Mouse (Mus musculus): ENCODE data around the gene Rel. TPM values are rescaled to one million over a fixed set of nuclear protein-coding genes. Genes with fewer than 3 reads are reported as not detected.

Gene Rel
- polyA plus RNA-seq (2015; fragmentation: Illumina TruSeq; extraction: RNeasy Lipid Tissue Mini Kit (QIAGEN cat#74804); ENCODE audit: insufficient read depth, low read depth, low replicate concordance): 0.68 TPM

DNA sequence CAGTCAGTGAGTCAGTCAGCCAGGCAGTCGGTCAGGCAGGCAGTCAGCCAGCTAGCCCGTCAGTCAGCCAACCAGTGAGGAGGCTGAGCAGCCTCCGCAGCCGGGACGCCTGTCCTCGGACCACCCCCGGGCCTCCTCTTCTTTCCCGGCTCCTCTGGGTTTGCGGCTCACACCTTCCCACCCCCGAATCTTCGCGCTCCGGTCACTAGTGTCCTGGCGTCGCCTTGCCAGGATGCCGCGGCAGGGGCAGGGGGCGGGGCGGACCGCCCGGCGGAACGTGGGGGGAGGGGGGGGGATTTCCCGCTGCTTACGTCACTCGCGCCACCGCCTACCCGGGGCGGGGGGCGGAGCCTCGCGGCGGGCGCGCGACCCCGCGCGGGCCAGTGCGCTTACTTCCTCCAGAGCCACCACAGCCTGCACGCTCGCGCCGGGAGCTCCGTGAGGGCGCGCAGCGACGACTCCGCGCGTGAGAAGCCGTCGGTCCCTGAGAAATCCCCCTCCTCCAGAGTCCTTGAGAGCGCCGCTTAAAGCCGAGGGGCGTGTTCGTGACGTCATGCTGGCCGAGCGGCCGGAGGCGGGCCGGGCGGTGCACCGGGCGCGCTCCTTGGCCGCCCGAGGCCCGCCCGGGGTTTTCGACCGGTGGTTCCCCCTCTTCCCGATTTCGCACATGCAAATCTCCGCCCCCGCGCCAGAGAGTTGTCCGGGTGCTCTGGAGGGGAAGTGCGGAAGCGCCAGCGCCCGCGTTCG is at the start of gene Rel:
Gene Rel (minus strand): TSS at position 211 of the 747 bp plus-strand sequence.

Other genes with a start within 250 kb of the Rel start
- 1.6 TPM for gene 1700093K21Rik, start 249.8 kb downstream of the Rel start, polyA plus RNA-seq (2015; fragmentation: Illumina TruSeq; extraction: RNeasy Lipid Tissue Mini Kit (QIAGEN cat#74804); ENCODE audit: insufficient read depth, low read depth, low replicate concordance)
- gene 0610010F05Rik, start 137.3 kb downstream of the Rel start, polyA plus RNA-seq (2015; fragmentation: Illumina TruSeq; extraction: RNeasy Lipid Tissue Mini Kit (QIAGEN cat#74804); ENCODE audit: insufficient read depth, low read depth, low replicate concordance): 2.3 TPM
- 2.2 TPM for gene Pus10, start 105.3 kb downstream of the Rel start, polyA plus RNA-seq (2015; fragmentation: Illumina TruSeq; extraction: RNeasy Lipid Tissue Mini Kit (QIAGEN cat#74804); ENCODE audit: insufficient read depth, low read depth, low replicate concordance)
- 3.9 TPM for gene Pex13, start 105.0 kb downstream of the Rel start, polyA plus RNA-seq (2015; fragmentation: Illumina TruSeq; extraction: RNeasy Lipid Tissue Mini Kit (QIAGEN cat#74804); ENCODE audit: insufficient read depth, low read depth, low replicate concordance)
- 1.2 TPM for gene Papolg, start 124.3 kb upstream of the Rel start, polyA plus RNA-seq (2015; fragmentation: Illumina TruSeq; extraction: RNeasy Lipid Tissue Mini Kit (QIAGEN cat#74804); ENCODE audit: insufficient read depth, low read depth, low replicate concordance)